Comparison of ENCODE assay signal across 18 mouse cellular contexts in the genomic region with DNA sequence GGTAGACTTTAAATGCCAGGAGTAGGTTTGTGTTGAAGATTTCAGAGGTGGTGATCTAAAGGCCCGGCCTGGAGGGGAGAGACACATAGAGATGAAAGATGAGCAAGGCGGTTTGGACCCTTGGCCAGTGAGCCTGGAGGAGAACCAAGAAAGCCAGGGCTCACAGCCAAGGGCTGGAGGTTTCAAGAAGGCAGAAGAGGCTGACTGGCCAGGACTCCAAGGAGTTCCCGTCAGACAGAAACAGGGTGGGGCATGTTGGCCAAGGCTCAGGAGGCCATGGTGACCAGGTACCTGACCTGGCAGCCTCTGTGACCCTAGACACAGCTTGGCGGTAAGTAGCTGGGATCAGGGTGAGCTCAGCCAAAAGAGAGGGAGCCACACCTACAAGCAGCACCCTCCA.
A peak's percentile ranks its signal among the peaks of the same experiment; 100 is the strongest.
DNase-seq lines count a peak whose midpoint lies in the region; ATAC-seq lines count a peak whose summit lies in the region.
"Had no signal": no experiment of that assay in that cellular context is flagged by ENCODE, and none has a peak within 500 bp of the region (broad histone marks: within the 10 kb centered on the region; RNA-seq: fewer than 3 reads in every experiment).

No protein-coding gene starts in this region.

- no peaks in the 10 kb centered on the region for H3K27me3 ChIP-seq in midbrain, embryonic 11.5 days (ENCODE audit: control insufficient read depth, insufficient read depth, low read length)
- no peaks in the 10 kb centered on the region for H3K27me3 ChIP-seq in midbrain, embryonic 15.5 days (replicated peaks)
- H3K27me3 ChIP-seq: embryonic facial prominence, embryonic 15.5 days; forebrain, embryonic 13.5 days; limb, embryonic 15.5 days; midbrain, embryonic 12.5 days had no signal

- peak; percentile 12 for DNase-seq in cerebellum, postnatal 36 days
- DNase-seq in cerebellum, adult 8-10 months: no peak
- DNase-seq in kidney, adult 18-20 months: peak; percentile 11
- no peak for DNase-seq in kidney, postnatal 14 days
- peak; percentile 23 for DNase-seq in midbrain, embryonic 11.5 days (ENCODE audit: low spot score, missing footprints)
- DNase-seq in ovary, postnatal 36 days (ENCODE audit: low spot score): peak; percentile 52
- no peak for DNase-seq in embryo, embryonic 10.5 days (ENCODE audit: low spot score)
- DNase-seq: adrenal gland, adult 8-10 months; lung, embryonic 14.5 days; thymus, postnatal 25 days had no signal

- no peaks in the 10 kb centered on the region for H3K9me3 ChIP-seq in midbrain, embryonic 11.5 days (ENCODE audit: control insufficient read depth, low read length)
- no peaks in the 10 kb centered on the region for H3K9me3 ChIP-seq in midbrain, embryonic 15.5 days
- H3K9me3 ChIP-seq: embryonic facial prominence, embryonic 15.5 days; forebrain, embryonic 13.5 days; limb, embryonic 15.5 days; midbrain, embryonic 12.5 days had no signal

- H3K4me2 ChIP-seq in midbrain, embryonic 11.5 days: no peak overlapping the region
- H3K4me2 ChIP-seq in midbrain, embryonic 15.5 days: no peak overlapping the region
- H3K4me2 ChIP-seq: embryonic facial prominence, embryonic 15.5 days; forebrain, embryonic 13.5 days; limb, embryonic 15.5 days; lung, embryonic 14.5 days; midbrain, embryonic 12.5 days had no signal

- no peak overlapping the region for H3K4me3 ChIP-seq in midbrain, embryonic 11.5 days (ENCODE audit: low read depth, low read length)
- H3K4me3 ChIP-seq in midbrain, embryonic 15.5 days: no peak overlapping the region
- H3K4me3 ChIP-seq: embryonic facial prominence, embryonic 15.5 days; forebrain, embryonic 13.5 days; layer of hippocampus, adult 2 months; left cerebral cortex, adult 2 months; limb, embryonic 15.5 days; midbrain, embryonic 12.5 days had no signal

- ATAC-seq in midbrain, embryonic 11.5 days (ENCODE audit: low FRiP score): no peak
- ATAC-seq in midbrain, embryonic 15.5 days (replicated peaks): no peak
- ATAC-seq: forebrain, embryonic 13.5 days; inflammation-experienced regulatory T-cells, adult 6 months had no signal

- WGBS in midbrain, embryonic 11.5 days: 92% methylated on average over 4 of the region's 4 CpGs
- WGBS in midbrain, embryonic 15.5 days: 92% methylated on average over 4 of the region's 4 CpGs

- no peaks in the 10 kb centered on the region for H3K36me3 ChIP-seq in midbrain, embryonic 11.5 days (ENCODE audit: control insufficient read depth, insufficient read depth, low read length)
- no peaks in the 10 kb centered on the region for H3K36me3 ChIP-seq in midbrain, embryonic 15.5 days (replicated peaks)
- H3K36me3 ChIP-seq: embryonic facial prominence, embryonic 15.5 days; limb, embryonic 15.5 days; midbrain, embryonic 12.5 days had no signal

- H3K27ac ChIP-seq in midbrain, embryonic 11.5 days (ENCODE audit: low read depth, low read length): no peak overlapping the region
- no peak overlapping the region for H3K27ac ChIP-seq in midbrain, embryonic 15.5 days
- H3K27ac ChIP-seq: embryonic facial prominence, embryonic 15.5 days; forebrain, embryonic 13.5 days; layer of hippocampus, adult 2 months; left cerebral cortex, adult 2 months; midbrain, embryonic 12.5 days had no signal

- H3K4me1 ChIP-seq in midbrain, embryonic 11.5 days (ENCODE audit: control insufficient read depth, insufficient read depth, low read length): no peaks in the 10 kb centered on the region
- H3K4me1 ChIP-seq in midbrain, embryonic 15.5 days: no peaks in the 10 kb centered on the region

- no peak overlapping the region for H3K9ac ChIP-seq in midbrain, embryonic 11.5 days (ENCODE audit: low read length)
- no peak overlapping the region for H3K9ac ChIP-seq in midbrain, embryonic 15.5 days
- H3K9ac ChIP-seq: embryonic facial prominence, embryonic 15.5 days; forebrain, embryonic 13.5 days; limb, embryonic 15.5 days; lung, embryonic 14.5 days; midbrain, embryonic 12.5 days had no signal

Comparison
In these comparisons a context has a peak if more than half of its experiments do, and no peak if none do; other contexts are left out.
1. DNase-seq: peak in cerebellum, postnatal 36 days (2 of 2), kidney, adult 18-20 months (single experiment), midbrain, embryonic 11.5 days (single experiment) and ovary, postnatal 36 days (single experiment); none in cerebellum, adult 8-10 months (single experiment), kidney, postnatal 14 days (single experiment) and embryo, embryonic 10.5 days (single experiment).